Mouse (Mus musculus): ENCODE results near the gene Pbld2. TPM values are rescaled to one million over a fixed set of nuclear protein-coding genes. Genes with fewer than 3 reads are reported as not detected.

Gene Pbld2
- polyA plus RNA-seq, 1 experiment from 2014 or later = 0.94 TPM

DNA sequence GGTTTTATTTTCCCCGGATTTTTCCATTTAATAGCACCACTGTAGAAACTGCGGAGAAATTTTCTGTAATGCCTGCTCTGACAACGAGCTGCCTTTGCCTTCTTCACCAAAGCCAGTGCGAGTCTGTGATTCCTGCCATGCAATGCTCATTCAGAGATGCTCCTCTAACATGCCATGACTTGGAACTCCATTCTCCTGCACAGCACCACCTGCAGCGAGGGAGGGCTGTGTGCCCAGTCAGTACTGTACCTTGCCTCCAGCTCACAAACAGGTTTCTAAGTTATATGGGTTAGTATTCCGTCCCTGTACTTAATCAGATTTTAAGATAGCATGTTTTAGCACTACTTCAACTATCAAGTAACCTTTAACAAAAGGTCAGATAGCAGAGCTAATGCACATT is 12.6 kb upstream of the Pbld2 start:
- H3K36me3 ChIP-seq = peaks cover 96% of the 10 kb centered on the region
- DNase-seq (ENCODE audit: low spot score) = no peak
- H3K4me1 ChIP-seq = no peaks in the 10 kb centered on the region
- WGBS = 94% methylated on average over 6 of the region's 6 CpGs
- no peak overlapping the region for H3K4me3 ChIP-seq
- H3K9me3 ChIP-seq (replicated peaks) = no peaks in the 10 kb centered on the region
- no peaks in the 10 kb centered on the region for H3K27me3 ChIP-seq (ENCODE audit: low read depth, poor library complexity, severe bottlenecking)
- H3K27ac ChIP-seq = no peak overlapping the region

DNA sequence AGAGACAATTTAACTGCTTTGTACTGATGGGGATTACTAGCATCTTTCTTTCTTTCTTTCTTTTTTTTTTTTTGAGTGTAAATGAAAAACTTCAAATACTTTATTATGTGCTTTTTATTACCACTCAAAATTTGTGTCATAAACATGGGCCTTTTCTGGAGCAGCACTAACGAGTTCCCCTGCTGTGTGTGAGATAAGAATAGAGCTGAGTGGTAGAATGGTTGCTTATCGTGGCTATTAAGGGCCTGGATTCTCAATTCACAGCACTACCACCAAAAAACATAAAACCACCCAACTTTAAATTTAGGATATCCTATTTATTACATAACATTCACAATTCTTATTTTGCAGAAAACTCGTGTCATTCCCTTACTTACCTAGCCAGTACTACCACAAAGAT is 10.6 kb upstream of the Pbld2 start:
- Histone ChIP-seq H3K27me3 (ENCODE audit: low read depth, poor library complexity, severe bottlenecking) (no peaks in the 10 kb centered on the region), H3K27ac (no peak overlapping the region), H3K36me3 (peaks cover 94% of the 10 kb centered on the region), H3K9me3 (replicated peaks) (no peaks in the 10 kb centered on the region), H3K4me1 (no peaks in the 10 kb centered on the region), H3K4me3 (no peak overlapping the region)
- 77% methylated on average over 3 of the region's 3 CpGs for WGBS
- DNase-seq (ENCODE audit: low spot score) = no peak

DNA sequence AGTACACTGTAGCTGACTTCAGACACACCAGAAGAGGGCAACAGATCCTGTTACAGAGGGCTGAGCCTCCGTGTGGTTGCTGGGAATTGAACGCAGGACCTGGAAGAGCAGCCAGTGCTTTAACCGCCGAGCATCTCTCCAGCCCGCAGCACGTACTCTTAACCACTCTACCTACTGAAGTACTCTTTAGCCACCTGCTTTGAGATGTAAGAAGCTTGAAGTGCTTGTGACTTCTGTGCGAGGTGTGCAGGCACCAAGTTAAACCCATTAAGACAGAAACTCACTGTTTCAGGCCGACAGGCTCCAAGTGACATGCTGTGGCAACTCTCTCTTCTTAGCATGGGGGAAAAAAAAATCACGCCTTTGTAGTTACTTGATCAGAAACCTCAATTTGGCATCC is 9.9 kb upstream of the Pbld2 start:
- H3K9me3 ChIP-seq (replicated peaks) = no peaks in the 10 kb centered on the region
- no peaks in the 10 kb centered on the region for H3K4me1 ChIP-seq
- no peaks in the 10 kb centered on the region for H3K27me3 ChIP-seq (ENCODE audit: low read depth, poor library complexity, severe bottlenecking)
- no peak for DNase-seq (ENCODE audit: low spot score)
- no peak overlapping the region for H3K27ac ChIP-seq
- peaks cover 92% of the 10 kb centered on the region for H3K36me3 ChIP-seq
- 90% methylated on average over 9 of the region's 9 CpGs for whole genome bisulfite sequencing
- H3K4me3 ChIP-seq = no peak overlapping the region

DNA sequence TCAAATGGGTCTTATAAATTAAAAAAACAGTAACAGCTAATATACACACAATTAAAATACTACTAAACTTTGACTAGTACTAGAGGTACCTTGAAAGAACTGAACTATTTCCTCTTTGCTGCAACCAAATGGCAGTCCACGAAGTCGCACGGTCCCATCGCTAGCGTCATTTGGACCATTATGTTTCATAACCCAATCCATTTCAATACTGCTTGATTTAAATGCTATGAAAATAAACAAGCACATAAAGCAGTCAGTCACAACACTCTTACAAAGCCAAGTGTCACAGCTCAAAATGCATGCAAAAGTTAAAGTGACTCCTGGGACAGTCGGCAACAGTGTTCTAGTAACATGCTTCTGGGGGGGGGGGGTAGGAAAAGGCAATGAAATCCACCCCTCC is 4.8 kb upstream of the Pbld2 start:
- peaks cover 25% of the 10 kb centered on the region for H3K4me1 ChIP-seq
- H3K27me3 ChIP-seq (ENCODE audit: low read depth, poor library complexity, severe bottlenecking) = no peaks in the 10 kb centered on the region
- DNase-seq (ENCODE audit: low spot score) = no peak
- H3K36me3 ChIP-seq = peaks cover 48% of the 10 kb centered on the region
- no peaks in the 10 kb centered on the region for H3K9me3 ChIP-seq (replicated peaks)
- 93% methylated on average over 6 of the region's 6 CpGs for WGBS
- H3K27ac ChIP-seq = no peak overlapping the region
- H3K4me3 ChIP-seq = no peak overlapping the region

DNA sequence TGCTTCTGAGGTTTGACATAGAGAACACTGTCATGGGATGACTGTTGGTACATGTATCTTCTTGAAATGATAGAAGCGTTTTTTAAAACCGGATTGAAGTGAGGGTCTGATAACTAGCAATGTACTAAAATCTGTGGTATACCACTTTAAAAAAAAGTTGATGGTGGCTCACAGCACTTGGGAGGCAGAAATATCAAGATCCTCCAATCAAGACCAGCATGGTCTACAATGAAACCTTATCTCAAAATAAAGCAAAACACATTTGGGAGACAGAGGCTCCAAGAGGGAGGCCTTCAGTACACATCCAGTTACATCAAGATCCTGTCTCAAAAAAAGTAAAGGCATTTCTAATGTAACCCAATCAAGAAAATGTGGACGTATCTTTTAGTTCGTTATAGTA is 2.4 kb upstream of the Pbld2 start:
- H3K27me3 ChIP-seq (ENCODE audit: low read depth, poor library complexity, severe bottlenecking) = no peaks in the 10 kb centered on the region
- H3K27ac ChIP-seq = no peak overlapping the region
- H3K9me3 ChIP-seq (replicated peaks) = no peaks in the 10 kb centered on the region
- peak overlapping the region; percentile 97 for H3K4me3 ChIP-seq
- DNase-seq (ENCODE audit: low spot score) = no peak
- WGBS = 83% methylated on average over 4 of the region's 4 CpGs
- peaks cover 46% of the 10 kb centered on the region for H3K4me1 ChIP-seq
- H3K36me3 ChIP-seq = peaks cover 24% of the 10 kb centered on the region

DNA sequence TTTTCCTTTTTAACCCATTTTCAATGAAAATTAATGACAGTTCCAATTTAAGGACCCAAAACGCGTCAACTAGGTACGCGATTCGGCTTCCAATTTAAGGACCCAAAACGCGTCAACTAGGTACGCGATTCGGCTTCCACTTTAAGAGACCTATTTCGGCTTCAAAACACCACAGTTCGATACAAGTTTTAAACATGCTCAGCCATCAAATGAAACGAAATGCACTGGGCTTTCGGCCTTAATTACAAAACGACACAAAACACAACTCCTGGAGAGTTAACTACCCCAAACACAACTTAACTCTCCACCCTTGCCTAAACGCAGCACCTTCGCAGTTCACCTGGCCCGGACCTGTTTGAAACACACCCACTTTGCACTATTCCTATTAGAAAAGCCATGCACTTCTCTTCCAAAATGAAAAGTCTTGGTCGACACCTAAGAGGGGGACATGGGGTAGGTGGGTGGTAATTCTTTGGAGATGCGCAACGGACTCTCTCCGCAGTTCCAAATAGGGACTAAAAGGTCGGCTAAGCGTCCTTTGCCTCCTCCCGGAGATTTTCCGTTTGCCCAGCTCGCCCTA is 1.5 kb upstream of the Pbld2 start:
- Histone ChIP-seq H3K4me3 (peak overlapping the region; percentile 97), H3K27me3 (ENCODE audit: low read depth, poor library complexity, severe bottlenecking) (no peaks in the 10 kb centered on the region), H3K9me3 (replicated peaks) (no peaks in the 10 kb centered on the region), H3K4me1 (peaks cover 51% of the 10 kb centered on the region), H3K36me3 (peaks cover 14% of the 10 kb centered on the region), H3K27ac (peak overlapping the region; percentile 100)
- under 1% methylated on average over 27 of the region's 27 CpGs for WGBS
- no peak for DNase-seq (ENCODE audit: low spot score)

DNA sequence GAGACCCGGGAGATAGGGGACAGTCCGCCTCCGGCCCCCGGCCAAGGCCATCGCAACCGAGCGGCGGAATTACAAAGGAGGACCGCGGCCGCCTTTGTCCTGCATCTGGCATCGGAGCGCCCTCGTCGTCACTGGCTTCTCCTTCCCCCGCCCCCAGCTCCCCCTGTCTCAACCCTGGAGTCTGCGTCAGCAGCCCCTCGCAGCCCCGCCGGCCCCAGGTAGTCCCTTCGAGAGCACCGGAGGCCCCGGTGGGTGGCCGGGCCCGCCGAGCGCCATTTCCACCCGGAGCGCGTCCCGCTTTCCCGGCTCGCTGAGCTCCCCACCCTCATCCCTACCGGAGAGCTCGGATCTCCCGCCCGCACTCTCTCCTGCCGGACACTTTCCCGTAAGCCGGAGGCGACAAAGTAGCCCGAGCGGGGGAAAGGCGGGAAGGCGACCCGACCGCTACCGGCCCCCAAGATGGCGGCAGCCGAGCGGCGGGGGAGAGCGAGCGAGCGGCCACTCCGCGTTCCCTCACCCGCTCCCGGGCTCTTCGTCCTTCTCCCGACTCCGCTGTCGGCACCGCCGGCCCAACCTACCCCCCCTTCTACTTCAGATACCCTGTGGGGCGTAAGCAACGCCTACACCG is 880 bp upstream of the Pbld2 start:
- Histone ChIP-seq H3K27ac (peak overlapping the region; percentile 100), H3K4me1 (peaks cover 51% of the 10 kb centered on the region), H3K27me3 (ENCODE audit: low read depth, poor library complexity, severe bottlenecking) (no peaks in the 10 kb centered on the region), H3K9me3 (replicated peaks) (no peaks in the 10 kb centered on the region), H3K4me3 (peak overlapping the region; percentile 97), H3K36me3 (peaks cover 9% of the 10 kb centered on the region; the same call in 1 of the 2 replicates)
- WGBS = under 1% methylated on average over 68 of the region's 68 CpGs
- DNase-seq (ENCODE audit: low spot score) = peak; percentile 80

DNA sequence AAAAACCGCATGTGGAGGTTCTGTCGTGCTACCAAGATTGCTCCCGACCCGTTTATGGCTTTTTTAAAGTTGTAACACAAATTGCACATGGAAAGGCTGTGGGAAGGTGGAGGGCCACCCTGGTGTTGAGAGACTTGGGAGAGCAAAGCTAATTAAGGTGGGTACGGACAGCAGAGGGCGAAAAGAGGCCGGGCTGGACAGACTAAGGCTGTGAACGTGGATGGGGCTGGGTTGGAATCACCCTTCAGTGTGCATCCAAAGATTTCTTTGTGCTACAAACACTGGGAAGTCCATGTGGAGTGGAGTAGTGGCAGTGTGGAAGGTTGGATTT is 430 bp downstream of the Pbld2 start:
- peak overlapping the region; percentile 97 for H3K4me3 ChIP-seq
- H3K27ac ChIP-seq = peak overlapping the region; percentile 100
- peak; percentile 79 for DNase-seq (ENCODE audit: low spot score)
- WGBS = 0% methylated on average over 8 of the region's 8 CpGs
- H3K4me1 ChIP-seq = peaks cover 51% of the 10 kb centered on the region
- H3K9me3 ChIP-seq (replicated peaks) = no peaks in the 10 kb centered on the region
- H3K27me3 ChIP-seq (ENCODE audit: low read depth, poor library complexity, severe bottlenecking) = no peaks in the 10 kb centered on the region
- peaks cover 1% of the 10 kb centered on the region; the same call in 1 of the 2 replicates for H3K36me3 ChIP-seq

DNA sequence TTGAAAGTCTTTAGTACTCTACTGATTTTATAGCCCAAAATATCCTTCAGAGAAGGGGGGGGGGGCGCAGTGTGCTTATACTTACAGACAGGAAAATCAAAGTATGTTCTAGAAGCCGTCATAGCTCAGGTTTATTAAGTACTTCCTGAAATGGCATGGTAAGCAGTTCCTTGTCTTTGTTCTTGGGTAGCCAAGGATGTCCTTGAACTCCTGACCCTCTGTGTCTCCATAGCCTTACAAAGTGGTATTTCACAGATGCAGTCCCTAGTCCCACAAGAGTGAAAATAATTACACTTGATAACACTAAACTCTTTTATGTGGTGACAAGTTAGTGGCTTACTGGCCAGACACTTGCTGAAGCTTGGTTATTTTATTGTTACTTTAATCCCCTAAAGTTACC is 901 bp downstream of the Pbld2 start:
- H3K27ac ChIP-seq = peak overlapping the region; percentile 100
- no peaks in the 10 kb centered on the region for H3K9me3 ChIP-seq (replicated peaks)
- peaks cover 51% of the 10 kb centered on the region for H3K4me1 ChIP-seq
- no peaks in the 10 kb centered on the region for H3K27me3 ChIP-seq (ENCODE audit: low read depth, poor library complexity, severe bottlenecking)
- WGBS = 52% methylated on average over 2 of the region's 2 CpGs
- peak overlapping the region; percentile 97 for H3K4me3 ChIP-seq
- H3K36me3 ChIP-seq = no peaks in the 10 kb centered on the region
- DNase-seq (ENCODE audit: low spot score) = no peak

DNA sequence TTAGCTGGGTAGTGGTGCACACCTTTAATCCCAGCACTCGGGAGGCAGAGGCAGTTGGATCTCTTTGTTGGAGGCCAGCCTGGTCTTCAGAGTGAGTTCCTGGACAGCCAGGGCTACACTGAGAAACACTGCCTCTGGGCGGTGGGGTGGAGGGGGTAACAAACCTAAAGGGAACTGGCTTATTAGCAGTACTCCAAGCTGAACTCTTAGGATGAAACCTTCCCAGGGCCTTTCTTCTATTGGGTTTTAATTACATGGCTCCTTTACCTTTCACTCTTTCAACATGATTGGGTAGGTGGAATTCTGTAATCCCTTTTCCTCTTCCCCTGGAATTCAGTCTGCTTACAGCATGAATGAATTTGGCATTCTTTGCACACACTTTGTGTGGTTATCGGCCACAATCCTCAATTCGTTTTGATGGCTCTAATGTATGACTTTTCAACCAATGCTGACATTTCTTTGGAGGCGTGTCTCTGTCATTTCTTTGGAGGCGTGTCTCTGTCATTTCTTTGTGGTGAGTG is 1.4 kb downstream of the Pbld2 start:
- Histone ChIP-seq H3K4me1 (peaks cover 47% of the 10 kb centered on the region), H3K27ac (peak overlapping the region; percentile 100), H3K36me3 (no peaks in the 10 kb centered on the region), H3K27me3 (ENCODE audit: low read depth, poor library complexity, severe bottlenecking) (no peaks in the 10 kb centered on the region), H3K4me3 (peak overlapping the region; percentile 97; the same call in 1 of the 2 replicates), H3K9me3 (replicated peaks) (no peaks in the 10 kb centered on the region)
- no peak for DNase-seq (ENCODE audit: low spot score)
- 69% methylated on average over 6 of the region's 6 CpGs for WGBS

DNA sequence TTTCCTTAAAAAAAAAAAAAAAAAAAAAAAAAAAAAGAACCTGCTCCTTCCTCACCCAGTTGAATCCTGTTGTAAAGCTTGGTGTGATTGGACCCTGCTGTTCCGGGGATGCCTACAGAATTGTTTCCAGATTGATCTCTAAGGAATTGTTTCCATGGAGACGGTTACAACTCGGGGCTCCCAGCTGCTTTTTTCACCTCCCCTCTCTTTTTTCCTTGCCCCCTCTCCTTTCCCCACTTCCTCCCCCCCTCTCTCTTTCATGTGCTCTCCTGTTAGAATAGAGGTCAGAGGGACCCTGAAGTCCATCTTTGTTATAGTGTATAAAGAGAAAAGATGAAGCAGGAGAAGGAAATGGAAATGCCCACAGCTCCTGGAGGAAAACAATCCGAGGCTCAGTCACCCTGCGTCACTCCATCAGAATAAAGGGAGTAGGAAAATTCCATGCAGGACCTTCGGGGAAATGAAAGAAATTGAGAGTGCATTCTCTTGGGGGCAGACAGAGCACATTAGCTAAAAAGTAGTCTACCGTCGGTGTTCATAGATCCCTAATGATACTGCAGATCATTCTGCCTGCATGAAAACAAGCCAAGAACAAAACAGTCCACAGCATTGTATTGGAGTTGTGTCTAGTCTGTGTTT is 2.2 kb downstream of the Pbld2 start:
- H3K27me3 ChIP-seq (ENCODE audit: low read depth, poor library complexity, severe bottlenecking) = no peaks in the 10 kb centered on the region
- H3K4me3 ChIP-seq = 0 out of 2 replicates have a peak overlapping the region, but pooled peaks have one; percentile 1
- H3K36me3 ChIP-seq = no peaks in the 10 kb centered on the region
- H3K9me3 ChIP-seq (replicated peaks) = no peaks in the 10 kb centered on the region
- peak; percentile 38 for DNase-seq (ENCODE audit: low spot score)
- peaks cover 40% of the 10 kb centered on the region for H3K4me1 ChIP-seq
- WGBS = 51% methylated on average over 8 of the region's 8 CpGs
- peak overlapping the region; percentile 42; the same call in 1 of the 2 replicates for H3K27ac ChIP-seq

DNA sequence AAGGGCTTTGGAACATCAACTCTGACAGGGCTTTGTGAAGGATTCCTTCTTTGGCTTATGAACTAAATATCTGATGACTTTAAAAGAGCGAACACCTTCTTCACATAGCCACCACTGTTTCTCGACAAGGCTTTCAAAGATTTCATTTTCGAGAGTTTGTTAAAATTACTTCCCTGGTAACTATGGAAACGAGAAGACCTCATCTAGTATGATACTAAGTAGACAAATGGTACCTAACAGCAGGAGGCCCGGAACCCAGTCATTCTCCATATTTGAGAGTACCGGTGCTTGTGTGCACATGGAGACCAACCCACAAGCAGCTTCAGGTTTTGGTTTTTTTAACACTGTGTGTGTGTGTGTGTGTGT is 2.7 kb downstream of the Pbld2 start:
- Histone ChIP-seq H3K27me3 (ENCODE audit: low read depth, poor library complexity, severe bottlenecking) (no peaks in the 10 kb centered on the region), H3K4me3 (no peak overlapping the region), H3K4me1 (peaks cover 35% of the 10 kb centered on the region), H3K36me3 (no peaks in the 10 kb centered on the region), H3K27ac (peak overlapping the region; percentile 42; the same call in 1 of the 2 replicates), H3K9me3 (replicated peaks) (no peaks in the 10 kb centered on the region)
- 91% methylated on average over 6 of the region's 6 CpGs for WGBS
- DNase-seq (ENCODE audit: low spot score) = no peak

DNA sequence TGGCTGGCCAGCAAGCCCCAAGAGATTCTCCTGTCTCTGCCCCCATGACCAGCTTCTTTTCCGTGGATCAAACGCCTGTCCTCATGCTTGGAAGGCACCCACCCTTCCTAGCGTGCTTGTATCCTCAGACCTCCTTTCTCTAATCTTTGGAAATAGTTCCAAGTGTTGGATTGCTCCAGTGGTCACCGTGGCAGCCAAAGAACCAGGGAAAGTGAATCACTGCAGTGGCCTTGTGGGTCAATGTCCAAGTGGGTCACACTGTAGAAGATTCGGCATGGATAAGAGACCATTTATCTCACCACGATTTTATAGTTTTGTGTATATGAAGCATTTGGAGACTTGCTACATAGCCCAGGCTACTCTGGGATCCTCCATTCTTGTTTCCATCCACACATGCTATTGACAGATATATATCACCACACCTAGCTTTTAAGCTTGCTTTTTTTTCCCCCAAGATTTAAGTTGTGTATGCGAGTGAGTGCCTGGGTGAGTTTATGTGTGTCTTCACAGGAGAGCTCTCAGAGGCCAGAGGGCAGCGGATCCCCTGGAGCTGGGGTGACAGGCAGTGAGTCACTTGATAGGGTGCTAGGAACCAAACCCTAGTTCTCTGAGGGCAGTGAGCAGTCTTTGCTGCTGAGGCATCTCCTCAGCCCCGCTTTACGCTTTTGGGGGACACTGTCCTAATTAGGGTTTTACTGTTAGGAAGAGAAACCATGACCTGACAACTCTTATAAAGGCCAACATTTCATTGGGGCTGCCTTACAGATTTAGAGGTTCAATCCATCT is 3.5 kb downstream of the Pbld2 start:
- no peaks in the 10 kb centered on the region for H3K9me3 ChIP-seq (replicated peaks)
- no peak for DNase-seq (ENCODE audit: low spot score)
- peaks cover 32% of the 10 kb centered on the region for H3K4me1 ChIP-seq
- WGBS = 93% methylated on average over 10 of the region's 10 CpGs
- H3K36me3 ChIP-seq = no peaks in the 10 kb centered on the region
- no peak overlapping the region for H3K4me3 ChIP-seq
- H3K27ac ChIP-seq = no peak overlapping the region
- no peaks in the 10 kb centered on the region for H3K27me3 ChIP-seq (ENCODE audit: low read depth, poor library complexity, severe bottlenecking)

All from limb, embryonic 10.5 days (tissue).